Mouse (Mus musculus) lung, postnatal 25 days (tissue): ENCODE results near the gene Hgd.
"Not testable (repeated sequence)": the region's sequence is repeated elsewhere in the genome, so short reads cannot be mapped to it uniquely, and the experiment has no call there.

Source experiments
- DNase-seq: peaks from one replicate; pipeline ENCODE4 v3.0.0; 2022; ENCODE audit warnings: low spot score

The Hgd gene

GRCm38 (mm10) chr16:37634578-37634977 is 54.6 kb downstream of the Hgd start:
- no peak for DNase-seq

DNA sequence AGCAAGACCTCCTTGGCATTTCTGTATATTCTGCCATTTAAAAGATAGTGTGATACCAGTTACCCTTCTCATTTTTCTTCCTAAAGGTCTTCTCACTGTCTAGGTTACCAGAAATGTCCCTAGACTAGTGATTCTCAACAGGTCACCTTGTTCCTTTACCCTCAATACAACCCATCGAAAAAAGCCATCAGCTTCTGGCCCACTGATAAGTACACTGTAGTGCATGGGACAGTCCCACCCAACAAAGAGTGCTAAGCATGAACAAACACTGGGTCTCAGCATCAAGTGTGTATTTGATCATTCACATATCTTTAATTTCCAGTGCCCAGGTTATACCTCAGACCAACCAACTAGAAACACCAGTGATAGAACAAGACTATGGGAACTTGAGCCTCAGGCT is 55.1 kb downstream of the Hgd start:
- DNase-seq: no peak

- DNase-seq: no peak
Measured at GRCm38 (mm10) chr16:37636107-37636506, 56.2 kb downstream of the Hgd start.

GRCm38 (mm10) chr16:37637802-37638201 is 57.8 kb downstream of the Hgd start:
- no peak for DNase-seq

DNA sequence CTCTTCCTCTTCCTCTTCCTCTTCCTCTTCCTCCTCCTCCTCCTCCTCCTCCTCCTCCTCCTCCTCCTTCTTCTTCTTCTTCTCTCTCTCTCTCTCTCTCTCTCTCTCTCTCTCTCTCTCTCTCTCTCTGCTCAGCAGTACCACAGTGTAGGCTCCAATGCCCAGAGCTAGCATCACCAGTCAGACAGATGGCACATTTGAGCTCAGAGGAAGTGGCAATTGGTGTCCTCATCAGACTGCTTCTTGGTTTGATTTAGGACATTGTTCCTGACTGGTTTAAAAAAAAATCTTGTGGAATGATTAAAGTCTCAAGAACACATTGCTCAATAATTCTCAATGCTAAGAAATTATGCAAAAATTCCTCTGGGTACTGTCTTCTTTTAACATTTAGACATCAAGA is 60.6 kb downstream of the Hgd start:
- DNase-seq: not testable (repeated sequence)

DNA sequence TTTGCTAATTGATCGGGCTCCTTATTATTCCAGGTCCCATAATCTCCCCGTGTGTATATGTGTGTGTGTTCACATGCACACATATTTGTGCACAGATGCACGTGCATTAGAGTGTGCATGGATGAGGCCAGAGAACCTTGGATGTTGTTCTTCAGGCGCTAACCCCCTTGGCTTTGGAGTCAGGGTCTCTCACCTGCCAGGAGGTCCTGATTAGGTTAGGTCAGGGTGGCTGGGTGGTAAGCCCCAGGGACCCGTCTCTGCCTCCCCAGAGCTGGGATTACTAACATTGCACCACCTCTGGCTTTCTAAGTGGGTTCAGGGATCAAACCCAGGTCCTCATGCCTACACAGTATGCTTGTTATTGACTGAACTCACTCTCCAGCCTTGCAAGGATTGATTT is 64.5 kb downstream of the Hgd start:
- DNase-seq: no peak

DNA sequence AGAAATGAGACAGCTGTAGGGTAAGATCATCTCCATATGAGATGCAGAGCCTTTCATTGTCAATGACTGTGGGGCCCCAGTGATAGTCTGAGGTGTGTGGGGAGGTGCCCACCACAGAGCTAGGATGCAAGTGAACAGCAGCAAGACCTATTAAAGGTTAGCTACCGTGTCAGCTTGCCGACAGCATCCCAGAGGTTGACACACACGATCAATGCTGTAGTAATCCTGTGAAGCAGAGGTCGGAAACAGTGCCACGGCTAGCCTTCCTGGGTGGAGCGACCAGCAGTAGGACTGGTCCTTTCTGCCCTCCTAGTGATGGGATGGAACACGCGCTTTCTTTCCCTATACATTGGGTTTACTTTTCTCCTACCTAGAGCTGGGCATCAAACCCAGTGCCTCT is 65.3 kb downstream of the Hgd start:
- no peak for DNase-seq

DNA sequence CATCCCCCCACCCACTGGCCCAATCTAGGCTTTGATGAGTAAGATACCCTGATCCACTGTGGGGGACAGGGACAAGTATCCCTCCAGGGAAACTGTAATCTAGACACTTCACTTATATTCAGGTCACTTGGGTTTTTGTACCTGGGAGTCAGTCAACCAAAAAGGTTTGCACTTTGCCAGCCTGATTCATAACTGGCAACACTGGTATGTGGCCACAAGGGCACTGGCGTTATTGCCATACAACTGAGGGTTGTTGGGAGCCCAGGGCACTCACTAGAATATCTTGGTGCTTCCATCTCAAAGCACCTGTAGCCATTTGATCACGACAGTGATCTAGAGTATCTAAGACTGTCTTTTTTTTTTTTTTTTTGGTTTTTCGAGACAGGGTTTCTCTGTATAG is 65.8 kb downstream of the Hgd start:
- no peak for DNase-seq

- no peak for DNase-seq
Measured at GRCm38 (mm10) chr16:37647067-37647466, 67.1 kb downstream of the Hgd start.

DNA sequence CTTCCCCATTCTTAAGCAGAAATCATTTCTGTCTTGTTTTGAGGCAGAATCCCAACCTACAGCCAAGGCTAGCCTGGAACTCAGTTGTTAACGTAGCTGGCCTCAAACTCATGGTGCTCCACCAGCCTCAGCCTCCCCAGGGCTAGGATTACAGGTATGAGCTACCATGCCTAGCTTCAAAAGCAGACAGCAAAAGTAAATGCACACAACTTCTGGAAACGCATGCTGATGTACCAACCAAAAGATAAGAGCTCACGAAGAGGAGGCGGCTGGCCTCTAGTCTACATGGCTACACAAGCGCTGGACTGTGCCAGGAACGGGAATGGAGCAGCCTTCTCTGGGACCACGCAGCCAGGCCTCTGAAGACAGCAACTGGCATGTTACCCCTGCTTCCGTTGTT is 68.0 kb downstream of the Hgd start:
- DNase-seq: no peak

GRCm38 (mm10) chr16:37649068-37649467 is 69.1 kb downstream of the Hgd start:
- DNase-seq: no peak

- DNase-seq: no peak
Measured at GRCm38 (mm10) chr16:37651467-37651866, 71.5 kb downstream of the Hgd start.

DNA sequence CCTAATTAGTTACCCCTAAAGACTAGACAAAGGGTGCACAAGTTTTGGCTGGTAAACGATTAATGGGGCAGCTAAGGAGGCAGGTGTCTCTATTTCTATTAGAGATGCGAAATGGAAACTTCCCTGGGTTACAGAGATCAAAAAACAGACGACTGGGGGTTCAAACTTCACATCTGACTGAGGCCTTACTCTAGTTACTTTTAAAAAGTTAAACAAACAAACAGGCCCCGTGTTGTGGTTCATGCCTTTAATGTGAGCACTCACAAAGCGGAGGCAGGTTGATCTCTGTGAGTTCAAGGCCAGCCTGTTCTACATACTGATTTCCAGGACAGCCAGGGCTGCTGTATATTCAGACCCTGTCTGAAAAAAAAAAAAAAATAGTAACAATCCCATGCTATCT is 72.7 kb downstream of the Hgd start:
- DNase-seq: no peak

DNA sequence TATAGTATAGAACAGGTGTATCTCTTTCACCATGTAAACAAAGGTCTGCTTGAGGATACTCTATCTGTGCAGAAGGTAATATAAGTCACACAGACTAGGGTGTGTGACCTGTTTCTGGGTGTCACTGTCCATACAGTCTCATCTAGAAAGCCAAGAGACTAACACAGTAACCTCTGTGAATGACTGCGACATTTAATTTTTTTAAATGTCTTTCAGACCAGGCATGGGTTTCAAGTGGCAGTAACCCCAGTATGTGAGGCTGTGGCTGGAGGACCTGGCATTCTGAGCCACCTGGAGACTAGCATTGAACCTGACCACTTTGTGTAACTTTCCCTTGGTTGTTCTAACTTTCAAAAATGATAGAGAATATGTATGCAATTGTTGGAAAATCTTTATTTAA is 73.1 kb downstream of the Hgd start:
- DNase-seq: no peak

DNA sequence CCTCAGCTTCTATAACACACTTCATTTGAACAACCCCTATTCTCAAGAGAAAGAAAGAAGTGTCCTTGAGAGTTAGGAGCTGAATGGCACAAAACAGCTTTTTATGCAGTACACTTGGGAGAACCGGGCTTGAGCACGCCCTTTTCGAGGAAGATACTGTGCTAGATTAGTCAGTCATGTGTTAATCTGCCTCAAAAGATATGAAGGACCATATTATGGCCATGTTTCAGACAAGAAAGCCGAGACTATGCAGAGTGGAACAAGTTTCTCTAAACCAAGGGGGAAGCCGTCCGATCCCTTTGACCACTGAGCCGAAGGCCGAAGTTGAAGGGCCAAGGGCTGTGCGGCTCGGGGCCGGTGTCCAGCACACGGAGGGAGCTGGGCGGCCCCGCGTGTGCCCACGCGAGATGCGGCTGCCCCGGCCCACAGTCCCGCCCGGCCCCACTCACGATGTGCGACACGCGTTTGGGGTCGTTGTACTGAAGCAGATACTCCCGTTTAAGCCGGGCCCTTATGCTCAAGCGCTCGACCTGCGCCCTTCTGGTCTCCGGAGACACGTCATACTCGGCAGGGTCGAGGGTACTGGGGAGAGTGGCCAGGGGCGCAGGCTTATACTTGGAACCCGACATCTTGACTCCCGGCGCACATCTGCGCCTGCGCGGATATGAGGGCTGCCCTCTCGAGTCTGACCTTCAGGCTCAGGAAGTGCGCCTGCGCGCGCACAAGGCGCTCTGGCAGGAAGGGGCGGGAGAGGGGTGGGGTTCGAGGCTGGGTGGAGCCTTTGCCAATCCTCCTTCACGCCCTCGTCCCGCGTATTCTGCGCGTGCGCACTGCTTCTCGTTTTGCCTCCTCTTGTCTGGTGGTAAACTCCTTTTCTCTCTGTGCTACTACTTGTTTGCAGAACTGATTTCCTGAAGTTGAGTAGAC is 74.0 kb downstream of the Hgd start, which contains the start of gene Ndufb4:
TSS of gene Ndufb4 (minus strand) at position 723 of the 927 bp plus-strand sequence.
- peak; percentile 95 for DNase-seq

GRCm38 (mm10) chr16:37654831-37655455 is 75.0 kb downstream of the Hgd start:
- DNase-seq: no peak

DNA sequence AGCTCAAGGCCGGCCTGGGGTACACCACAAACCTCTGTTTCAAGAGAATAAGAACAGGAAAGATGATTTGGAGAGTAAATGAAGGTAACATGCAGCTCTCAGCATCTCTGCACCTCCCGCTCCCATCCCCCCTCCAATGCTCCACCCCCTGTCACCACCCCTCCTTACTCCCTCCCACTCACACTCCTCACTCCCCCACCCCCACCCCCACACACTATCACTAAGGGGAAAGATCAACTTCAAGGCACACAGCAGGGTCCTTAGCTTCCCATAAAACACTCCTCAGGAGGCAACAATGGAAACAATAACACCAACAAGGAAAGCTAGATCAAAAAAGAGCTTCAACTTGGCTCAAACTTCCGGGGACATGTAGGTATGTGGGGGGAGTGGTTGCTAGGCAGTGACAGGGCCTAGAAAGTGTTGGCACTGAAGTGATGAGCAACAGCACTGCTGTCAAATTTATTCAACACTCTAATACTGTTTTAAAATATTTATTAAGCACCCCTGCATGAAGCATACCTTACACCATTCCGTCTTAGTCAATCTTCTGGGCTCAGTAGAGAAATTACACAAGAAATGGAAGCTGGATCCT is 75.9 kb downstream of the Hgd start:
- no peak for DNase-seq

GRCm38 (mm10) chr16:37656796-37657195 is 76.8 kb downstream of the Hgd start:
- DNase-seq: no peak

DNA sequence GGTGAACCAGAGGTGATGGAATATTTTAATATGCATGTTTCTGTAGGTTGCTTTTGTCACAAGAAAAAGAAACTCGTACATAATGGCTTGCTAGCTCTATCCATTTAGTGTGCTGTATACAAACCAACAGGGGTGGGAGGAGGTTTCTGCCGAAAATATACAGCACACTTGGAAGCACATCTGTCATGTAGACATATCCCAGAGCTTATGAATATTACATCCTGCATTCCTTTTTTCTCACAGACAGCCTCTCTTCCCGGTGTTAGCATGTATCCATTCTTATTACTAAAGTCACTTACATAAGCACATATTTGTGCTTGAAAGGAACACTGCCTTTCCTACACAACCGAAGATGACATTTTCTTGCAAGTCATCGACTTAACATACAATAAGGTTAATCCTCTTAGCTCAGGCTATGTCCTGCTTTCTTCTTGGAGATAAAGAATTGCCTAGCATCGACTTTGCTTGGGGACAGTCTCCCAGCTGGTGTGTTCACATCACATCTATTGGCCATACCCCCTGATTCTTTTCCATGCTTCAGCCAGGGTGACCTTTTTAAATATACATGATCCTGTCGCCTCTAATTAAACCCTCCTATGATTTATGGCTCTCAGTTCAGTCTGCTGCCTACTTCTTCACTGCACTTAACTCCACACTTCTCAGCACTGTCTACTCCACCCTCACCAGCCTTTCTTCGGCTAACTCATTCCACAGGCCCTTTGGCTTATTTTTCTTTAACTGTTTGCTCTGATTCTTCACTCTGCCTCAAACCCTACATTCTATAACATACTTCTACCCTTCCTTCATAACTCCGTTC is 83.9 kb downstream of the Hgd start:
- DNase-seq: no peak

DNA sequence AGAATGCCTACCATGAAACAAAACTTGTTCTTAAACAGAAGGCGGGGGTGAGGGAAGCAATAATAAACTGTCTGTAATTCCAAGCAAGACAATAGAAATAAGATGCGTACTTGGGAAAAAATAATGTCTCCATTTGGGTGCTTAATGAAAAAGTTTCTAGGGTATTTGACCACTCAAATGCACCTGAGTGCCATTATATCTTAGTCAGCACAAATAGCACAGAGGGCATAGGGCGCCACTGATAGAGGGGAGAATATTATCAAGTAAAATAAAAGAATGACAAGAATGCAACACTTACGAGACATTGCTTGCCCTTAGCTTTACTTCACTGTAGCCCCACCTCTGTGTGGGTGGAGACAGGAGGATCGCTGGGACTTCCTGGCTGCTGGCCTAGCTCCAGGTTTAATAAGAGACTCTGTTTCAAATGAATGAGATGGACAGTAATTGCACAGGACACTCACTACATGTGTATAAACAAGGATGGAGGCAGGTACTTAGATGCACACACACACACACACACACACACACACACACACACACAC is 85.5 kb downstream of the Hgd start:
- DNase-seq: no peak

DNA sequence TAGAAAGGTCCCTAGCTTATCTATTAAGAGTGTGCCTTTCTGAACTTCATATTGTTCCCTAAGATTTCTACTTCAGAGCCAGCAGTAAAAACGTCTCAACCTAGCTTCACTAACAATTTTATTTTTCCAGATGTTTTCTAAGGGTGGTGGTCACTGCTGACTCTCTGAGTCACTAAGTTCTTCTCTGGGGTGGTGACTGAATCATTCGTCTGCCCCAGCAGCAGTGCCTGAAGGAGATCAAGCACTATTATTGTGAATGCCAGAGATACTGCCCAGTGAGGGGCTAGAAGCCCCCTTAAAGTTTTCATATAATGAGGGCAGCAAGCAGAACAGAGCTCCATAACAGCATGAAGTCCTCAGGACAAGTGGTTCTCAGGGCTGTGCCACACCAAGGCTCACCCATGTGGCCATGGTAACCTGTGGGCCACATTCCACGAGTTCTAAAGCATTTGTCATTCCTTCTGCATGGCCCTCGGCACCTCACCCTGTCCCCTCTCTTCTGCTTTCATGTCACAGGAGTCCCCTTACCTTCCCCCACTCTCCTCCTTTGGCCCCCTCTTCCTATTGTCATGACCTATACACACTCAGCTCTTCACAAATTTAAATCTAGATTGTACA is 90.8 kb downstream of the Hgd start:
- DNase-seq: no peak
